Mouse (Mus musculus) liver, embryonic 14.5 days (tissue): ENCODE data around the gene Srsf2.

ENCODE experiments used
- CTCF ChIP-seq: IDR thresholded peaks from 2 replicates; pipeline ENCODE4 v1.5.1; 2016; ENCODE audit warnings: antibody characterized with exemption, low read depth, control low read depth
- EP300 ChIP-seq: IDR thresholded peaks from 2 replicates; pipeline ENCODE4 v1.6.1; 2016; ENCODE audit warnings: antibody characterized with exemption, low read depth

GRCm38 (mm10) chr11:116884061-116884460, 31.2 kb upstream of the Srsf2 start:
- TF ChIP-seq CTCF = no peak
- TF ChIP-seq EP300 = no peak
